In genomic region chr12:31654197-31654964, GRCm38 (mm10) we compare ENCODE assay signal across 8 mouse cellular contexts. TPM values are rescaled to one million over a fixed set of nuclear protein-coding genes. Genes with fewer than 3 reads are reported as not detected.
DNase-seq lines count a peak whose midpoint lies in the region; ATAC-seq lines count a peak whose summit lies in the region.

Gene Dus4l (minus strand): TSS chr12:31654826.
Gene Cog5 (plus strand): TSS chr12:31654869.

- ATAC-seq in hindbrain, embryonic 15.5 days (ENCODE audit: low FRiP score, low read depth): peak; percentile 98

- peak within 1 kb of the TSS; percentile 83 for H3K27ac ChIP-seq in hindbrain, embryonic 15.5 days (replicated peaks)
- H3K27ac ChIP-seq in macrophage: peak within 1 kb of the TSS; percentile 44

- peaks cover 39% of the 10 kb centered on the region; the same call in 1 of the 2 replicates for H3K79me2 ChIP-seq in macrophage (ENCODE audit: inconsistent target)

- peak within 1 kb of the TSS; percentile 69 for H3K4me2 ChIP-seq in hindbrain, embryonic 15.5 days

- peaks cover 12% of the 10 kb centered on the region for H3K4me1 ChIP-seq in hindbrain, embryonic 15.5 days (replicated peaks)

- under 1% methylated on average over 47 of the region's 47 CpGs for WGBS in hindbrain, embryonic 15.5 days
- 1% methylated on average over 44 of the region's 47 CpGs for WGBS in macrophage (ENCODE audit: missing documents)

- H3K9me3 ChIP-seq in hindbrain, embryonic 15.5 days: no peaks in the 10 kb centered on the region

- peak within 1 kb of the TSS; percentile 71 for H3K4me3 ChIP-seq in hindbrain, embryonic 15.5 days
- H3K4me3 ChIP-seq in macrophage (ENCODE audit: inconsistent target): peak within 1 kb of the TSS; percentile 87

- no peaks in the 10 kb centered on the region for H3K36me3 ChIP-seq in hindbrain, embryonic 15.5 days
- H3K36me3 ChIP-seq in macrophage (ENCODE audit: inconsistent target): no peaks in the 10 kb centered on the region

- no peaks in the 10 kb centered on the region for H3K27me3 ChIP-seq in hindbrain, embryonic 15.5 days

- peak within 1 kb of the TSS; percentile 71 for H3K9ac ChIP-seq in hindbrain, embryonic 15.5 days

- peak; percentile 95 for DNase-seq in R1 (ENCODE audit: low read depth, low spot score)
- peak; percentile 98 to 100 for DNase-seq in cerebellum, postnatal 25 days
- peak; percentile 98 for DNase-seq in frontal cortex, postnatal 25 days (ENCODE audit: low spot score in 2 of 2)
- DNase-seq in left cerebral cortex, adult 18-20 months (ENCODE audit: low spot score in 2 of 2): peak; percentile 97 to 98
- peak; percentile 95 for DNase-seq in right cerebral cortex, adult 18-20 months
- peak; percentile 91 for DNase-seq in urinary bladder, postnatal 10 days (ENCODE audit: low spot score)

RNA-seq across cellular contexts. Expression of gene Dus4l, which starts in this region (rescaled TPM):
- polyA plus RNA-seq in hindbrain, embryonic 15.5 days (2015; fragmentation: Nextera tagmentation; extraction: Ambion mirVana): 7.2 and 9.0 TPM in 2 replicates
- 10 to 100 TPM in 1 of 2 experiments, 1 to 10 TPM in 1; 7.1 to 10.6 TPM for total RNA-seq in left cerebral cortex, adult 18-20 months (2021)
- 10 to 100 TPM in 2 of 26 experiments, 1 to 10 TPM in 19, under 1 TPM in 4, not detected in 1; 0.50 to 16.8 (median 3.3) TPM for total RNA-seq in macrophage (2018; cell fraction: chromatin; rRNA removed)
- total RNA-seq in macrophage (2018; cell fraction: cytosol; rRNA removed): 1 to 10 TPM in 23 of 26 experiments, under 1 TPM in 3; 0.33 to 4.7 (median 1.7) TPM
- 10 to 100 TPM in 1 of 26 experiments, 1 to 10 TPM in 19, under 1 TPM in 3, not detected in 3; 0.92 to 19.6 (median 3.6) TPM for total RNA-seq in macrophage (2018; cell fraction: nucleus; rRNA removed)
- polyA plus RNA-seq in macrophage (2018): 1.2 to 5.9 TPM (median 2.4 TPM) in 3 replicates

RNA-seq across cellular contexts. Expression of gene Cog5, which starts in this region (rescaled TPM):
- polyA plus RNA-seq in hindbrain, embryonic 15.5 days (2015; fragmentation: Nextera tagmentation; extraction: Ambion mirVana): 26.9 and 28.1 TPM in 2 replicates
- total RNA-seq in left cerebral cortex, adult 18-20 months (2021): 10 to 100 TPM; 48.0 to 50.4 TPM
- total RNA-seq in macrophage (2018; cell fraction: chromatin; rRNA removed): 100 to 1,000 TPM in 16 of 26 experiments, 10 to 100 TPM in 10; 16.3 to 122 (median 102) TPM
- 10 to 100 TPM; 23.9 to 38.2 (median 30.1) TPM for total RNA-seq in macrophage (2018; cell fraction: cytosol; rRNA removed)
- 10 to 100 TPM; 25.2 to 90.4 (median 57.5) TPM for total RNA-seq in macrophage (2018; cell fraction: nucleus; rRNA removed)
- polyA plus RNA-seq in macrophage (2018): 23.2 to 30.6 TPM (median 27.4 TPM) in 3 replicates

Comparison
In these comparisons a context has a peak if more than half of its experiments do, and no peak if none do; other contexts are left out.
1. Peak in every context shown above with its lines: DNase-seq, ATAC-seq, H3K4me3 ChIP-seq and H3K27ac ChIP-seq.